Mouse (Mus musculus): Measurements from ENCODE around the gene Tekt5.
A peak's percentile ranks its signal among the peaks of the same experiment; 100 is the strongest.

Tekt5 gene

DNA sequence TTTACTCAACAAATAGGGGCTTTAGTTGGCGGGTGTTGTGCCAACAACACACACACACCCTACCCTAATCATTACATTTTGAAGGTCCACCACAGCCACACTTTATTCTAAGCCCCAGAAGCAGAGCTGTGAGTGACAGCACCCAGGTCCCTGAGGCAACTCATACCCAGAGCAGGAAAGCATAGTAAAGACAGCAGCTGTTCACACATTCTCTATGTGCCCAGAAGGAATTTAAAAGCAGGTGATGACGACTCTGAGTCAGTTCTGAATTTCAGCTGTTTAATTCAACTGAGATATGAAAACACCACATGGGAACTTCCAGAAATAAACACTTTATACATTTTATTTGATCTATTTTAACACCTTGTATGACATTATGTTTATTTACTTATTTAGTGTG, 15.8 kb downstream of the Tekt5 start:
- DNase-seq (ENCODE audit: low spot score in 2 of 2): no peak

DNA sequence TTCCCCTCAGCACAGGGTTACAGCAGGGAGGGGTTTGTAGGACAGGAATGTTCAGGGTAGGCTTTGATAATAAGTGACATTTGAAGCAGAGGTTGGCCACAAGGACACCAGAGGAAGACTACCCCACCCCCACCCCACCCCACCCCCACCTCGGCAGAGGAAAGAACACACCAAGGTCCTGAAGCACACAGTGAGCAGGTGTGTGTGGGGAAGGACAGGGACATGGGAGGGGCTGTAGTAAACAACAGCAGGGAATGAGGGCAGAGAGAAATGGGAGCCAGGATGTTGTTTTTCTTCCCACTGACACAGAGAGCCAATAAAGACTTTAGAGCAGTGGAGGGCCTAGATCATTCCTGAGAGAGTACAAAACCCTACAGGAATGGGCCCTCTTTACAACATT, 18.0 kb downstream of the Tekt5 start:
- DNase-seq (ENCODE audit: low spot score in 2 of 2): no peak

DNA sequence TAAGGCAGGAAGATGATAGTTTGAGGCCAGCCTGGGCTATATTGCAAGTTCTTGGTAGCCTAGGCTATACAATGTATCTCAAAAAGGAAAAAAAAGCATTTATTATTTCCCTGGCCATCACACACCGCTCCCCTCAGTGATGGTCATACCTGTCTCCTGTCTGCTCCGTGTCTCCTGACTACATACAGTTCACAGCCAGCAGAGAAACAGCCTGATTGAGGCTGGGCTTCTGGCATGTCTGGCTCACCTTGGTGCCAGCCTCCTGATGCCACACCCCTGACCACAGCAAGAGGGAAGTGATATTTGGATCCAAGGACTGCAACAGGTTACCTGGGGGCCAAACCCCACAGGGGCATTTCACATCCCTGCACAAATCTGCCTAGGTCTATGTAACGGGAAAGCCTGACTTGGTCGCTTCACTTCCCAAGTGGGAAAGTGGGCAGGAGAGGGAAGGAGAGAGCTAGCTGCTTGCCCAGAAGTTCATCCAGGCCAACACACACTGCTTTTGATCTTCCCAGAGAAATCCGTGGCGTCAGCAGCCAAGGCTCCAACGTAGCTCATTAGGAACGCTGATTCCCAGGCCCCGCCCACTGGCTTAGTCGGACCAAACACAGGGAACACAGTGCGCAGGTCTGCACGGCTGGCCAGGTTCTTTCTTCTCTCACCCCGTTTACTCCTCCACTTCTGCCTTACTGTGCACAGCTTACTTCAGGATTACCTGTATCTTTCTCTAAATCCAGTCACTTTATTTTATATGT, 20.9 kb downstream of the Tekt5 start:
- DNase-seq (ENCODE audit: low spot score in 2 of 2): no peak

DNA sequence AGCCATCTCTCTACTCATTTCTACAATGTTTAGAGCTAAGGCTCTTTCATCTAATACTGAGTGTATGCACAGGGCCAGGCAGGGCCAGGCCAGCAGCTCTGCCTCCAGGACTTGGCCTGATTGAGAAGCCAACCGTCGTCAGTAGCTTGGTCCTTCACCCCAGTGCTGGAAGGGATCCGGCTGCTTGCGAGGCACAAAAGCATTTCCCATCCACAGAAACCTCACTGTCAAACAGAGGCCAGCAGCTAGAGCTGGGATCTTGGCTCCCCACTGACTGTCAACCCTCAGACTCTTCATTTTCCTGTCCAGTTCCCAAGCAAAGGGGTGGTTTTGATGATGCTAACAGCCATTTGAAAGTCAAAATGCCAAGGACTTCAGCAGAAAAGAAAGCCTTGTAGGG, 22.9 kb downstream of the Tekt5 start:
- no peak for DNase-seq (ENCODE audit: low spot score in 2 of 2)

DNA sequence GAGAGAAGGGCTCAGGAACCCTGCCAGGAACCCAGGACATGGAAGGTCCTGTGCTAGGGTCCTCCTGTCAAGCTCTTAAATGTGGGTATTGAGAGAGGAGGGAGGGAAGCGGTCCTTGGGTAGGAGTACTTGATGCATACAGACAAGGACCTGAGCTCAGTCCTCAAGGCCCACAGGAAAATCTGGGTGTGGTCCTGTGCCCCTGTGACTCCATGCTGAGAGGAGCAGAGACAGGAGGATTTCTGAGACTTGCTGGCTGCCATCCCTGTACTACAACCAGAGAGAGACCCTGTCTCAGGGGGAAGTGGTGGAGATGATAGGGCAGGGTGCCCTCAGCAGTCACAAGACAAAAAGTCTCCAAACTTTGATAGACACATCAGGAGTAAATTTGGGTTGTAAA, 25.3 kb downstream of the Tekt5 start:
- DNase-seq (ENCODE audit: low spot score in 2 of 2): no peak

DNA sequence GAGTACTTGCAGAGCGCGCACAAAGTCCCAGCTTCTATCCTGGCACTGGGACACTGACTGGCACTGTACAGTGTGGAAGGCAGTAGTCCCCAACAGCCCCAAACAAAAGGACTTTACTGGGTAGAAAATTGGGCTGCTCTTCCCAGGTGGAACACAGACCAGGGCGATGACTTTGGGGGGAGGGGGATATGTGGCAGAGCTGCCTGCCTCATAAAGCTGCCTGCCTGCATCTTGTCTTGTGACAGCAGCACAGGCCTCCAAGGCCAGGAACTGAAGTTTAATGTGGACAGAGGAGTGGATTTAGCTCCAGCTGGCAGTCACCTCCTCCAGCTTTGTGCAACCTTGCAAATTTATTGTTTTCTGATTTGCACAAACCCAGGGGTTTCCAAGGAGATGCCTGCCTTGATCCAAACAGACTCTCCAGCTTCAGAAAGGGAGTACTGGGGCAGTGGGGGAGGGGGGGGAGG, 25.8 kb downstream of the Tekt5 start:
- DNase-seq (ENCODE audit: low spot score in 2 of 2): no peak

DNA sequence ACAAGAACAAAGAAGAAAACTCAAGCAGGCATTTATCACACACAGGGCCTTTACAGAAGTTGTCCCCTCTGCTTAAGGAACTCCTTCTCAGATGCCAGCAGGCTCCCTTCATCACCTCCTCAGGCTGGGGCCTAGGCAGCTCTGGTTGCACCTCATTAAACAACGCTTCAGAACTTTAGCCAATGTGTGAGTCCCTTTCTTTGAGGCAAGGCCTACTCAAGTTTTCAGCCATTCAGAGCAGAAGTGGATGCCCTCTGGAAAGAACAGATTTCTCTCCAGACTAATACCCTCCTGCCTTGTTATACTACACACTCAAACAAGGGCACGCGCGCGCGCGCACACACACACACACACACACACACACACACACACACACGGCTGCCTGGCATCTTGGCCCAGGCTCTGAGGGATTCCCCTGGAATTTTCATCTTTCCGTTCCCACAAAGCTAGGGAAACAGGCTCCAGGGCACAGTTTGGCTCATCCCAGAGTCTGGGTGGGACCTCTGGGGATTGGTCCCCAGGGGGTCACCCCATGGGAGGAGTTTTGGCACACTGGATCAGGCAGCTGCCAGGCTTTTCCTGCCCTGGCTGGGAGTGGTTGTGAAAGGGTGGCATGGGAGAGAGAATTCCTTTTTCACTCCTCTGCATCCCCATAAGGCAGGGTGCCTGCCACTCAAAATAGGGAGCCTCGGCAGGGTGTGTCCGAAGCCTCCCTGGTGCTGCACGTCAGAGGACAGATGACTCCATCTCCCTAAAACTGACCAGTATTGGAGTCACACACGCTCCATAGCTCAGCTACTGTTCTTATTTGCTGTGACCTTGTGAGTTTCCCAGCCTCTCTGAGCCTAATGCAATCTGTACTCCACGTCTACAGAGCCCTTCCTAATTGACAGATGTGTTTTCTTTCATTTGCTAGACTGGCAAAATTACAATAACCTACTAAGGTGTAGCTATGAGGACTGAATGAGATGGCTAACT, 28.8 kb downstream of the Tekt5 start:
- peak; percentile 21 to 59 for DNase-seq (ENCODE audit: low spot score in 2 of 2)

DNA sequence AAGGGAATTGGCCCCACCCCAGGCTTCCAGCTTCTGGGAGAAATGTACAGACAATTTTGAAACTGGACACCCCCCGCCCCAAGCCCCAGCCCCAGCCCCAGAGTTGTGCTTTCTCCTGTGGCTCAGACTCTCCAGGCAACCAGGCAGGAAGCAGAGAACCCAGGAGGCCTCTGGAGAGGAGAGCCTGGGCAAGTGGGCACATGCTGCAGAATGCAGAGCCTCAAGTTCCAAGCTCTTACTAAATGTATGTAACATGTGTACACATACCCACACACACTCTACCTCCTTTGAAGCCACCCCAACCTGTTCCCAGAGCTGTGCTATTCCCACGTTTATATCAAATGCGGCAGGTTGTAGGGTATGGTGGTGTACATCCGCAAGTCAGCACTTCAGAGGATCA, 29.5 kb downstream of the Tekt5 start:
- DNase-seq (ENCODE audit: low spot score in 2 of 2): no peak

DNA sequence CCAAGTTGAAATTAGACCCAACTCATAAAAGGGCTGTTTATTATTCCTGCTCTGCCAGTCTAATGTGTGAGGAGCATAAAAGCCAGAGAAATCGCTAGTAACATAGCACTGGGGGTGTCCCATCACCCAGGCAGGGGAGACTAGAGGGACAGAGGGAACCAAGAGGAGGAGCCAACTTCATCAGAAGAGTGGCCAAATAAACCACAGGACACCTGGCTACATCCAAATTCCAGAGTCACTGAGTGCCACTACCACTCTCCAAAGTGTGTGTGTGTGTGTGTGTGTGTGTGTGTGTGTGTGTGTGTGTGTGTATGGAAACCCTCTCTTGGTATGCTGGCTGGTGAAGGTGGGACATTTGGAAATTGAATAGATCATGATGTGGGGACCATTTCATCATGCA, 32.2 kb downstream of the Tekt5 start:
- DNase-seq (ENCODE audit: low spot score in 2 of 2): no peak

DNA sequence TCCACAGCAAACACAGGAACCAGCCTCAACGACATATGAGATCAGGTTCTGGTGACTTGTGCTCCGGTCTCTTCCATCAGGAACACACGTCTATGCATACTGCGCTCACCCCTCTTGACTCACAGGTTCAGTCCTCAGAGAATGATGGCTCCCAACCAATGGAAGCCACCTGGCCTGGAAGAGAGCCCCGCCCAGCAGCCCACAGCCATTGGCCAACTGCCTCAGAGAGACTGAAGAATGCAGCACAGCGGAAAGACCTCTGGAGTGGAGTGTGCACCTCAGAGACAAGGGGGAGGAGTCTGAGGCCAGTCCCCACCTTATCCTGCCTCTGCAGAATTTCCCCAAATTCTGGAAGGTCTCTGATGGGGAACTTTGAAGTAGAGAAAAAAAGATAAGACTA, 36.0 kb downstream of the Tekt5 start:
- no peak for DNase-seq (ENCODE audit: low spot score in 2 of 2)

DNA sequence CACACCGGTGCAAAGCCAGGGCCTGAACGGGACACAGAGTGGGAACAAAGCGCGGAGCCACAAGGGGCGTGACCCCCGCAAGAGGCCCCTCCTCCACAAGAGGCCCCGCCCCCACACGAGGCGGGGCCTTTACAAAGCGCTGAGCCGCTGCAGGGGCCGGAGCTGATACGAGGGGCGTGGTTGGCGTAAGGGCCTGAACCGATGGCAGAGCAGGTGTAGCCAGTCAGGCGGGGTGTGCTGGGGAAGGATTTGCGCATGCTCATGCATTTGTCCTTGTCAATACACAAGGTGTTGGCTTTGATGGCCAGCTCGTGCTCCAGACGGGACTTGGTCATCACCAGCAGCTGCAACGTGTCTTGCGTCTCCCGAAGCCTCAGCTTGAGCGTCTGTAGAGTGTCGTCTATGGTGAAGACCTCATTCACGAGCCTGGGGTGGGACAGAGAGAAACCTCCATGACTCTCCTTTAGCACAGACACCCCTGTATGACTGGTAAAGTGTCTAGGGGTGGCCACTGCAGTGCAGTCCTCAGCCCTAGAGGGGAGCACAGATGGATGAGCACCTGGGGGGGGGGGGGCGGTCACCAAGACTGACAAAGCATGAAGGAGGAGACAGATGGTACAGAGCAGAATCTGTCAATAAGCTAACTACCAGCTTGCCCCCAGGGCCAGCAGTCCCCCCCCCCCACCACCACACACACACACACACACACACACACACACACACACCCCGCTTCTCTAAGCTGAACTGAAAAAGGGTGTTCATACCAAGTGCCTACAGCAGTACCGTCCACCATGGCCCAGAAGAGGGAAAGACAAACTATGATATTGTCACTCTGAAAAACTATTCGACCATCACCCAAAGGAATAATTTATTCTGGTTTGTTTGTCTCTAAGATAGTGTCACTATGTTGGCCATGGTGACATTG, 37.0 kb downstream of the Tekt5 start:
- DNase-seq (ENCODE audit: low spot score in 2 of 2): no peak

DNA sequence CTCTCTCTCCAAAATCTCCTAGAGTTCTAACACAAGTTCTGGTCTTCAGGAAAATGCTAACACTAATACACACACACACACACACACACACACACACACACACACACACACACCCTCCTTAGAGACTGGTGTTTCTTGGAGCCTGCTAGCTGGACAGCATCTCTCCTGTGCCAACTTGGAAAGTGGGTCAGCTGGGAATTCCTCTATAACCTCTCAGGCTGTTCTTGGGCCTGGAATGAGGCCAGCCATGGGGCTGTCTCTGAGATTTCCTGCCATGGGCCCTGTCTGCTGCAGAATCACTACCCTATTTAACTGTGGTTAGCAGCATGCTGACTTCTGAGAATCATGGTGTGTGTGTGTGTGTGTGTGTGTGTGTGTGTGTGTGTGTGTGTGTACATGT, 40.3 kb downstream of the Tekt5 start:
- DNase-seq (ENCODE audit: low spot score in 2 of 2): peak; percentile 37 to 46

DNA sequence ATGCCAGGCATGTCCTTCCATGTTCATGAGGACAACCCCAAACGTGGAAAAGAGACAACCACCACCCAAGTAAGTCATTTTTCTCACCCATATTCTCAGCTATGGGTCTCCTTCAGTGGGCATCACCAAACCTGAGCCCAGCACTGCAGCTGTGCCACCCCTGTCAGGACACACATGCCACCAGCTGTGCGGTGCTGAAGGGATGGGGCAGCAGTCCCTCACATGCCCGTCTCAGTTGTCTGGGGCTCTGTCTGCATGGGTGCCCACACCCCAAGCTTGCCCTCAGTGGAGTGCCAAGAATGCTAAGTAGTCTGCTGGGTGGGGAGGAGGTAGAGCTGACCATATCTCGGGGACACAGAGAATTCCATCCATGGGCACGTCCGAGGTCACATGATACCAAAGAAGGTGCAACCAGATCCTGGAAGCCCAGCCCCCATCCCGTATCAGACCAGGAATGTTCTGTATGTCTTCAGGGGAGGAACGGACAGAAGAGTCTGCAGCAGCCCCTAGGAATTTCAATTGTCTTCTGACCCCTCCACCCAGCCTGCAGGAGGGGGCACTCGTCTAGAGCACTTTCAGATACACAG, 44.1 kb downstream of the Tekt5 start:
- DNase-seq (ENCODE audit: low spot score in 2 of 2): no peak

DNA sequence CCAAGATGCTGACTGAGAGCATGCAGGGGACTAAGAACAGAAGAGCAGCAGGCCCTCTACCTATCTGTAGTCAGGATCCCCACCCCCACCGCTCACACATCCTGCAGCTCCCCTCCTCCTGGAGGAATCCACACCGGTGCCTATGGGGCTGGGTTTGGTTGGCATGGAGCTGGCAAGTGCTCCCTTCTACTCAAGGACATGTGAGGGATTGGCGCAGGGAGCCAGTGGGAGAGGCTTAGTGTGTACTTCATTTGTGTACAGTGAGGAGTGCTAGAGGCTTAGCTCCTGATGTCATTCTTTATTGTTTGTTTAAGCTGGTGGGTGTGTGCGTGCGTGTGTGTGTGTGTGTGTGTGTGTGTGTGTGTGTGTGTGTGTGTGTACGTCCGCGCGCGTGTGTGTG, 45.4 kb downstream of the Tekt5 start:
- DNase-seq (ENCODE audit: low spot score in 2 of 2): no peak

DNA sequence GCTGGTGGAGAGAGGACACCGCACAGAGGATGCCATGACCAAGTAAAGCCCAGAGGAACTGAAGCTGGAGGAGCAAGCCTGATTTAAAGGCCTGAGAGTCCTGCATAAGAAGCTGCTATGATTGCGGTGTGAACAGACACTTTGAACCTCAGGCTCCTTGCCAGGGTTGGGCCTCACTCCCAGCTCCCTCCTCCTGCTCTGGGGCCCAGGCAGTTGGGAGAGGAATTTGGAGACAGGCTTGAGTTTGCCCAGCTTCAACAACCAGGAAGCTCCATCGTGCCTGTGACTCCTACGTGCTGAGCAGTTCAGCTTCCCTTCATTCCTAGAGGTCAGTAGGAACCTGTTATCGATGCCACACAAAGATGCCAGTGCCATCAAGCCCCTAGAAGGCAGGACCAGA, 45.9 kb downstream of the Tekt5 start:
- no peak for DNase-seq (ENCODE audit: low spot score in 2 of 2)

DNA sequence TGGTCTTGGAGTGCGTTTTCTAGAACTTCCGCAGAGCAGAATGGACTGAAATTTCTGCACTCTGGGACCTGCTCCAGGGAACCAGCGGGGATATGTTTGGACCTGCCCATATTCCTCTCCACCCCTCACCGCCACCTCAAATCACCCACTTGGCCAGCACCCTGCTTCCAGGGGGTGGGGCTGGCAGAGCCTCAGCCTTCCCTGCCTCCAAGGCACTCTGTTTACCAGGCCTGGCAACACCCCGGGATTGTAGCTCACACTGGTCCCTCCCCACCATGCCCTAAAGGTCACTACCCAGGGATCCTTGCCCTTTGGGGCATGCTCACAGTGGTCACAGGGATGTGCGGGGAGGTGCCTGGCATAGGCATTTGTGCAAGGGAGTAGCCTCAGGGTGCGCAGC, 47.7 kb downstream of the Tekt5 start:
- DNase-seq (ENCODE audit: low spot score in 2 of 2): no peak

DNA sequence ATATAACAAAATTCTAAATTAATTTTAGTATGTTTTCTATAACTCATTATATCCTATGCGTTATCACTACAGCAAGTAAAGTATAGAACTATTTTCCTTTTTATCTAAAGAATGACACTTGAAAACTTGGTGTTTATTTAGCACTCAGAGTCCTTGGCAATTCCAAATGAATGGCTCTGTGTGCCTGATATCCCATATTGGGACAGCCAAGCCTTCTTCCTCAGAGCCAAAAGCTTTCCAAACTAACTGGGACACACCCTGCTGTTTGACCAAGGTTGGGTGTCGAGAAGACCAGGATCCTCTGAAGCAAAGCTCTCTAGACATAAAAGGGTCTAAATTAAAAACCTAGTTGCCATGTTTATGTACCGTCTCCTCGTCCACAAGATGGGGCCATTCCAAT, 54.2 kb downstream of the Tekt5 start:
- DNase-seq (ENCODE audit: low spot score in 2 of 2): no peak

DNA sequence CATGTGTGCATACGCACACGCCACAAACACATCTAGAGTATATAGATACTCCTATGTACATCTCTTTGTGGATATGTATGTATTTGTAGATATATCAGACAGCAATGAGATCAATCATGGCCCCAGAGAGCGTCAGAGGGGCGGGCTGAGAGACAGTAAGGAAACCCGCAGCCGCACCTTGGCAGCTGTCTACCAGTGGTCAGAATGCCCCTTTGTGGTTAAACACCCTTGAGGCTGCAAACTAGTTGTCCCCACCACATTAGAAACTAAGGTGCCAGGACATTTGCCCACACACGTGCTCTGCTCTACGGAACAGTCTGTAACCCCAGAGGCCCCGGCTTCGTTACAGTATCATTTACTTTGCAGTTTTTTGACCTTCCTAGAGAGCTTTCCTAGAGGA, 55.4 kb downstream of the Tekt5 start:
- DNase-seq (ENCODE audit: low spot score in 2 of 2): no peak

DNA sequence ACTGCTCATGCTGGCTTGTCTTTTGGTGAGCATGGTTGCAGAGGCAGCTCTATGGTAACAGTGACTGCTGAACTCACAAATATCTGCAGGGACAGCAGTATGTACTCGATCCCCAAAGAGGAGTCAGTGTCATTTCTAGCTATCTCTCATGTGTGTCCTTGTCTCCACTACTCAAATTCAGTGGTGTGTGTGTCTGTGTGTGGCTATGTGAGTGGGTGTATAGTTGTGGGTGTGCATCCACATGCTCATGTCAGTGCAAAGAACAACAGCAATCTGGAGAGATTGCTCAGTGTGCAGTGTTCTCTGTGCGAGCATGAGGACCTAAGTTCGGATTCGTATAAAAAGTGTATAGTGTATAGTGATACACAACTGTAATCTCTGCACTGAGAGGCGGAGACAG, 56.7 kb downstream of the Tekt5 start:
- no peak for DNase-seq (ENCODE audit: low spot score in 2 of 2)

DNA sequence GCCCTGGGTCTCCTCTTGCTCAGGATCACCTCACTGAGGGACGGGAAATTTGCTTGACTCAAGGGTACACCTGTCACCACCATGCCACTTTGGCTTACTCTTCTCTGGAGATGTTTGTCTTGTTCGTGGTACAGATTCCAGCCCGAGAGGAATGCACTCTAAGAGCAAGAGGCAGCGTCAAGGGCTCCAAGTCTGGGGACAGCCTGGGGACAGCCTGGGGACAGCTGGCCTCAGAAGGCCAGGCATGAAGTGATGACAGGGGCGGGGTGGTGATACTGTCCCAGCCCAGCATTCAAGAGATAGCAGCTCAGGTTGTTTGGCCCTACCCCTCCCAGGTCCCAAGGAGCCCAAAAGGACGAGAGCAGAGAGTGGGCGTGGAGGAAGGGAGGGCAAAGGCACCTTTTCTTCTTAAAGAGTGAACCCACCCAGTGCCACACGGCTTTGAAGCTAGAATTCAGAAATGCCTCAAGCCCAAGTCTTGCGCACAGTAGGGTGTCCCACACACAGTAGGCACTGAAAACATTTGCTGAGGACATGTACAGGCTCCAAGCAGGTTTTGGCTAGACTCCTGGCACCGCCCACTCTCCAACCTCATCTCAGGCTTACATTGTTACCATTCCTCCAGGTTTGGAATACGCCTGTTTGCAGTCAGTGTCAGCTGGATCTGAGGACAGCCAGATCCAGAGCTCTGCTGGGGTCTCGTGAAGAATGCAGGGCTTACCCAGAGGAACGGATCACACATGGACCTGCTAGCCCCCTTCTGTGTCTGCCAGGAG, 57.7 kb downstream of the Tekt5 start:
- no peak for DNase-seq (ENCODE audit: low spot score in 2 of 2)
